In genomic region chr17:83705352-83706115, GRCm38 (mm10) we compare ENCODE assay signal across 8 mouse cellular contexts. TPM values are rescaled to one million over a fixed set of nuclear protein-coding genes. Genes with fewer than 3 reads are reported as not detected.
A peak's percentile ranks its signal among the peaks of the same experiment; 100 is the strongest.
DNase-seq lines count a peak whose midpoint lies in the region; ATAC-seq lines count a peak whose summit lies in the region.

No protein-coding gene starts in this region.

- intact Hi-C loops in left cerebral cortex, postnatal 36 days (cut with DNase I) = loop anchor here (5.0 kb wide), 1 partner anchor 68 kb away; no protein-coding TSS in a partner anchor

- DNase-seq in urinary bladder, adult 18-20 months (ENCODE audit: low spot score in 2 of 2) = peak; percentile 37 to 68
- no peak for DNase-seq in urinary bladder, postnatal 10 days (ENCODE audit: low spot score)
- DNase-seq in left cerebral cortex, postnatal 36 days (ENCODE audit: low spot score in 2 of 2) = peak; percentile 34 to 45
- peak; percentile 82 to 87 for DNase-seq in spleen, postnatal 36 days (ENCODE audit: low spot score in 2 of 2)

- H3K27ac ChIP-seq in forebrain, embryonic 15.5 days (replicated peaks) = peak overlapping the region; percentile 82
- peak overlapping the region; percentile 89 for H3K27ac ChIP-seq in hindbrain, embryonic 15.5 days (replicated peaks)

- ATAC-seq in cerebellum, adult (ENCODE audit: insufficient number of reproducible peaks, low FRiP score, low TSS enrichment) = peak; percentile 59
- ATAC-seq in forebrain, embryonic 15.5 days (replicated peaks) = peak; percentile 63
- ATAC-seq in hindbrain, embryonic 15.5 days (ENCODE audit: low FRiP score, low read depth) = peak; percentile 67
- ATAC-seq in megakaryocyte-erythroid progenitor cell, adult 5-6 weeks (replicated peaks; ENCODE audit: low FRiP score, low TSS enrichment, poor library complexity, severe bottlenecking) = peak; percentile 83

- under 1% methylated on average over 33 of the region's 38 CpGs for WGBS in forebrain, embryonic 15.5 days
- WGBS in hindbrain, embryonic 15.5 days = under 1% methylated on average over 34 of the region's 38 CpGs

- no peaks in the 10 kb centered on the region for H3K27me3 ChIP-seq in forebrain, embryonic 15.5 days
- no peaks in the 10 kb centered on the region for H3K27me3 ChIP-seq in hindbrain, embryonic 15.5 days

- peak overlapping the region; percentile 85 for H3K9ac ChIP-seq in forebrain, embryonic 15.5 days (replicated peaks)
- peak overlapping the region; percentile 76 for H3K9ac ChIP-seq in hindbrain, embryonic 15.5 days

- no peaks in the 10 kb centered on the region for H3K36me3 ChIP-seq in forebrain, embryonic 15.5 days
- no peaks in the 10 kb centered on the region for H3K36me3 ChIP-seq in hindbrain, embryonic 15.5 days

- H3K9me3 ChIP-seq in forebrain, embryonic 15.5 days = no peaks in the 10 kb centered on the region
- no peaks in the 10 kb centered on the region for H3K9me3 ChIP-seq in hindbrain, embryonic 15.5 days

- peaks cover 29% of the 10 kb centered on the region for H3K4me1 ChIP-seq in forebrain, embryonic 15.5 days
- peaks cover 25% of the 10 kb centered on the region for H3K4me1 ChIP-seq in hindbrain, embryonic 15.5 days (replicated peaks)

- peak overlapping the region; percentile 83 for H3K4me3 ChIP-seq in forebrain, embryonic 15.5 days
- peak overlapping the region; percentile 76 for H3K4me3 ChIP-seq in hindbrain, embryonic 15.5 days

- peak overlapping the region; percentile 83 for H3K4me2 ChIP-seq in forebrain, embryonic 15.5 days (replicated peaks)
- peak overlapping the region; percentile 93 for H3K4me2 ChIP-seq in hindbrain, embryonic 15.5 days

RNA-seq across cellular contexts. Expression of gene Mta3, which starts 0.4 kb away (rescaled TPM):
- 37.9 and 39.7 TPM in 2 replicates for polyA plus RNA-seq in forebrain, embryonic 15.5 days (2015; fragmentation: Nextera tagmentation; extraction: Ambion mirVana)
- polyA plus RNA-seq in hindbrain, embryonic 15.5 days (2015; fragmentation: Nextera tagmentation; extraction: Ambion mirVana) = 33.2 and 37.0 TPM in 2 replicates
- total RNA-seq in left cerebral cortex, postnatal 36 days (2021) = 10 to 100 TPM; 84.4 to 87.5 TPM
- total RNA-seq in megakaryocyte-erythroid progenitor cell, adult 5-6 weeks (2014; fragmentation: Nextera tagmentation) = 76.4 and 86.3 TPM in 2 replicates
- 68.2 and 77.5 TPM in 2 replicates for total RNA-seq in megakaryocyte-erythroid progenitor cell, adult 5-6 weeks (2017)
